Mouse (Mus musculus): ENCODE results near the gene Mrpl47. TPM values are rescaled to one million over a fixed set of nuclear protein-coding genes. Genes with fewer than 3 reads are reported as not detected.
"Not testable (repeated sequence)": the region's sequence is repeated elsewhere in the genome, so short reads cannot be mapped to it uniquely, and the experiment has no call there.

Gene Mrpl47
- 35.6 and 41.5 TPM in 2 replicates for polyA plus RNA-seq (2016; fragmentation: Nextera tagmentation; extraction: Ambion mirVana)

GRCm38 (mm10) chr3:32737172-32737655, at the start of gene Mrpl47:
Gene Mrpl47 (minus strand): TSS chr3:32737605.
- Histone ChIP-seq H3K27ac (peak within 1 kb of the TSS; percentile 83), H3K9me3 (replicated peaks) (no peaks in the 10 kb centered on the region), H3K36me3 (peaks cover 53% of the 10 kb centered on the region), H3K4me1 (peaks cover 19% of the 10 kb centered on the region), H3K27me3 (ENCODE audit: low read depth, poor library complexity, severe bottlenecking) (no peaks in the 10 kb centered on the region), H3K4me3 (peak within 1 kb of the TSS; percentile 90)
- under 1% methylated on average over 31 of the region's 31 CpGs for WGBS
- DNase-seq (ENCODE audit: low spot score) = no peak

GRCm38 (mm10) chr3:32770781-32771180, 33.4 kb upstream of the Mrpl47 start:
- WGBS = 88% methylated on average over 2 of the region's 2 CpGs
- H3K27ac ChIP-seq = no peak overlapping the region
- H3K36me3 ChIP-seq = no peaks in the 10 kb centered on the region

GRCm38 (mm10) chr3:32763902-32764301, 26.5 kb upstream of the Mrpl47 start:
- no peaks in the 10 kb centered on the region for H3K36me3 ChIP-seq
- DNase-seq (ENCODE audit: low spot score) = no peak
- H3K27ac ChIP-seq = no peak overlapping the region
- H3K4me1 ChIP-seq = no peaks in the 10 kb centered on the region
- H3K9me3 ChIP-seq (replicated peaks) = no peaks in the 10 kb centered on the region
- WGBS = 40% methylated on average over 7 of the region's 7 CpGs
- no peak overlapping the region for H3K4me3 ChIP-seq
- no peaks in the 10 kb centered on the region for H3K27me3 ChIP-seq (ENCODE audit: low read depth, poor library complexity, severe bottlenecking)

More at GRCm38 (mm10) chr3:32770781-32771180, 33.4 kb upstream of the Mrpl47 start:
- Histone ChIP-seq H3K4me3 (no peak overlapping the region), H3K9me3 (replicated peaks) (no peaks in the 10 kb centered on the region), H3K4me1 (no peaks in the 10 kb centered on the region), H3K27me3 (ENCODE audit: low read depth, poor library complexity, severe bottlenecking) (no peaks in the 10 kb centered on the region)
- no peak for DNase-seq (ENCODE audit: low spot score)

- Histone ChIP-seq H3K4me1 (no peaks in the 10 kb centered on the region), H3K36me3 (0 out of 2 replicates have a peak, but pooled peaks cover under 1% of the 10 kb centered on the region), H3K4me3 (no peak overlapping the region), H3K27me3 (ENCODE audit: low read depth, poor library complexity, severe bottlenecking) (no peaks in the 10 kb centered on the region), H3K27ac (no peak overlapping the region), H3K9me3 (replicated peaks) (no peaks in the 10 kb centered on the region)
- DNase-seq (ENCODE audit: low spot score) = no peak
- whole genome bisulfite sequencing = 67% methylated on average over 8 of the region's 8 CpGs
These were observed 25.6 kb upstream of the Mrpl47 start for GRCm38 (mm10) chr3:32762962-32763361.

- no peak for DNase-seq (ENCODE audit: low spot score)
- Histone ChIP-seq H3K4me1 (no peaks in the 10 kb centered on the region), H3K36me3 (peaks cover 7% of the 10 kb centered on the region), H3K9me3 (replicated peaks) (no peaks in the 10 kb centered on the region), H3K4me3 (no peak overlapping the region), H3K27me3 (ENCODE audit: low read depth, poor library complexity, severe bottlenecking) (no peaks in the 10 kb centered on the region), H3K27ac (no peak overlapping the region)
- WGBS = 77% methylated on average over 5 of the region's 5 CpGs
These were observed 21.8 kb upstream of the Mrpl47 start for GRCm38 (mm10) chr3:32759212-32759611.

- Histone ChIP-seq H3K4me1 (no peaks in the 10 kb centered on the region), H3K4me3 (no peak overlapping the region), H3K36me3 (peaks cover 53% of the 10 kb centered on the region), H3K27me3 (ENCODE audit: low read depth, poor library complexity, severe bottlenecking) (no peaks in the 10 kb centered on the region), H3K27ac (no peak overlapping the region), H3K9me3 (replicated peaks) (no peaks in the 10 kb centered on the region)
- DNase-seq (ENCODE audit: low spot score) = no peak
- WGBS = 95% methylated on average over 3 of the region's 3 CpGs
These were observed 17.0 kb upstream of the Mrpl47 start for GRCm38 (mm10) chr3:32754384-32754915.

- Histone ChIP-seq H3K27ac (no peak overlapping the region), H3K4me1 (no peaks in the 10 kb centered on the region), H3K27me3 (ENCODE audit: low read depth, poor library complexity, severe bottlenecking) (no peaks in the 10 kb centered on the region), H3K9me3 (replicated peaks) (no peaks in the 10 kb centered on the region), H3K4me3 (no peak overlapping the region), H3K36me3 (peaks cover 93% of the 10 kb centered on the region)
- DNase-seq (ENCODE audit: low spot score) = no peak
- WGBS = 90% methylated on average over 4 of the region's 4 CpGs
These were observed 12.6 kb upstream of the Mrpl47 start for GRCm38 (mm10) chr3:32749820-32750579.

- no peak overlapping the region for H3K27ac ChIP-seq
- H3K27me3 ChIP-seq (ENCODE audit: low read depth, poor library complexity, severe bottlenecking) = no peaks in the 10 kb centered on the region
- no peak for DNase-seq (ENCODE audit: low spot score)
- no peak overlapping the region for H3K4me3 ChIP-seq
- 91% methylated on average over 9 of the region's 9 CpGs for WGBS
- peaks cover 97% of the 10 kb centered on the region for H3K36me3 ChIP-seq
- no peaks in the 10 kb centered on the region for H3K4me1 ChIP-seq
- H3K9me3 ChIP-seq (replicated peaks) = no peaks in the 10 kb centered on the region
These were observed 11.0 kb upstream of the Mrpl47 start for GRCm38 (mm10) chr3:32748384-32748783.

GRCm38 (mm10) chr3:32745426-32745825, 8.0 kb upstream of the Mrpl47 start:
- H3K27me3 ChIP-seq (ENCODE audit: low read depth, poor library complexity, severe bottlenecking); H3K9me3 ChIP-seq (replicated peaks); H3K4me1 ChIP-seq; H3K27ac ChIP-seq; H3K4me3 ChIP-seq; DNase-seq (ENCODE audit: low spot score): not testable (repeated sequence)
- H3K36me3 ChIP-seq = peaks cover 97% of the 10 kb centered on the region

- Histone ChIP-seq H3K27ac (no peak overlapping the region), H3K36me3 (peaks cover 97% of the 10 kb centered on the region), H3K27me3 (ENCODE audit: low read depth, poor library complexity, severe bottlenecking) (no peaks in the 10 kb centered on the region), H3K4me3 (no peak overlapping the region), H3K9me3 (replicated peaks) (no peaks in the 10 kb centered on the region), H3K4me1 (no peaks in the 10 kb centered on the region)
- WGBS = 92% methylated on average over 6 of the region's 6 CpGs
- DNase-seq (ENCODE audit: low spot score) = peak; percentile 19
These were observed 7.6 kb upstream of the Mrpl47 start for GRCm38 (mm10) chr3:32745001-32745400.

GRCm38 (mm10) chr3:32742276-32742780, 4.9 kb upstream of the Mrpl47 start:
- Histone ChIP-seq H3K27ac (no peak overlapping the region), H3K4me3 (no peak overlapping the region), H3K36me3 (peaks cover 83% of the 10 kb centered on the region), H3K27me3 (ENCODE audit: low read depth, poor library complexity, severe bottlenecking) (no peaks in the 10 kb centered on the region), H3K4me1 (peaks cover 12% of the 10 kb centered on the region), H3K9me3 (replicated peaks) (no peaks in the 10 kb centered on the region)
- 84% methylated on average over 2 of the region's 2 CpGs for WGBS
- DNase-seq (ENCODE audit: low spot score) = no peak

GRCm38 (mm10) chr3:32738549-32738948, 1.1 kb upstream of the Mrpl47 start:
- H3K4me3 ChIP-seq = no peak overlapping the region
- DNase-seq (ENCODE audit: low spot score) = no peak
- H3K27ac ChIP-seq = no peak overlapping the region
- peaks cover 19% of the 10 kb centered on the region for H3K4me1 ChIP-seq
- no peaks in the 10 kb centered on the region for H3K9me3 ChIP-seq (replicated peaks)
- no peaks in the 10 kb centered on the region for H3K27me3 ChIP-seq (ENCODE audit: low read depth, poor library complexity, severe bottlenecking)
- WGBS = 92% methylated on average over 5 of the region's 5 CpGs
- H3K36me3 ChIP-seq = peaks cover 55% of the 10 kb centered on the region

Data from limb, embryonic 10.5 days (tissue).